Mouse (Mus musculus) forebrain, embryonic 12.5 days (tissue): ENCODE measurements around the gene Pold4. TPM values are rescaled to one million over a fixed set of nuclear protein-coding genes. Genes with fewer than 3 reads are reported as not detected.
A peak's percentile ranks its signal among the peaks of the same experiment; 100 is the strongest.

Experiments
- ATAC-seq: fragments of 200-750 bp; cut with Nextera tagmentation; 2 replicates; pipeline ENCODE4 v1.8.0; 2017; ENCODE audit warnings: moderate TSS enrichment; ENCODE audit not compliant: low FRiP score
- H3K27ac ChIP-seq: fragments of 300-500 bp; sonication (generic); 2 replicates; pipeline ENCODE4 v1.5.1; 2016; ENCODE audit warnings: mild to moderate bottlenecking
- H3K27me3 ChIP-seq: fragments of 300-500 bp; sonication (generic); 2 replicates; pipeline ENCODE4 v1.6.1; 2016; ENCODE audit warnings: mild to moderate bottlenecking
- H3K36me3 ChIP-seq: fragments of 300-500 bp; sonication (generic); replicated peaks from 2 replicates; pipeline ENCODE4 v1.6.1; 2016; ENCODE audit warnings: mild to moderate bottlenecking
- H3K4me1 ChIP-seq: fragments of 300-500 bp; sonication (generic); 2 replicates; pipeline ENCODE4 v1.6.1; 2016
- H3K4me2 ChIP-seq: fragments of 300-500 bp; sonication (generic); 2 replicates; pipeline ENCODE4 v1.6.1; 2016; ENCODE audit warnings: mild to moderate bottlenecking, moderate library complexity
- H3K4me3 ChIP-seq: fragments of 300-500 bp; sonication (generic); replicated peaks from 2 replicates; pipeline ENCODE4 v1.5.1; 2016; ENCODE audit warnings: mild to moderate bottlenecking
- H3K9ac ChIP-seq: fragments of 300-500 bp; sonication (generic); 2 replicates; pipeline ENCODE4 v1.6.1; 2016; ENCODE audit warnings: mild to moderate bottlenecking
- H3K9me3 ChIP-seq: fragments of 300-500 bp; sonication (generic); 2 replicates; pipeline ENCODE4 v1.6.1; 2016
- WGBS: fragments of 180-500 bp; shearing (Covaris S2); methylation state at CpG from one replicate; pipeline ENCODE4 v1.1.7; 2016; 5-methylcytosine and 5-hydroxymethylcytosine counted together
- polyA plus RNA-seq: library from polyadenylated mRNA; unstranded; fragments of >200 nt; fragmentation: Nextera tagmentation; extraction: Ambion mirVana; gene quantifications from 2 replicates; pipeline ENCODE4 v1.2.1, GENCODE M21; 2016

Gene Pold4
- polyA plus RNA-seq, 1 experiment from 2014 or later: 13.1 TPM

DNA sequence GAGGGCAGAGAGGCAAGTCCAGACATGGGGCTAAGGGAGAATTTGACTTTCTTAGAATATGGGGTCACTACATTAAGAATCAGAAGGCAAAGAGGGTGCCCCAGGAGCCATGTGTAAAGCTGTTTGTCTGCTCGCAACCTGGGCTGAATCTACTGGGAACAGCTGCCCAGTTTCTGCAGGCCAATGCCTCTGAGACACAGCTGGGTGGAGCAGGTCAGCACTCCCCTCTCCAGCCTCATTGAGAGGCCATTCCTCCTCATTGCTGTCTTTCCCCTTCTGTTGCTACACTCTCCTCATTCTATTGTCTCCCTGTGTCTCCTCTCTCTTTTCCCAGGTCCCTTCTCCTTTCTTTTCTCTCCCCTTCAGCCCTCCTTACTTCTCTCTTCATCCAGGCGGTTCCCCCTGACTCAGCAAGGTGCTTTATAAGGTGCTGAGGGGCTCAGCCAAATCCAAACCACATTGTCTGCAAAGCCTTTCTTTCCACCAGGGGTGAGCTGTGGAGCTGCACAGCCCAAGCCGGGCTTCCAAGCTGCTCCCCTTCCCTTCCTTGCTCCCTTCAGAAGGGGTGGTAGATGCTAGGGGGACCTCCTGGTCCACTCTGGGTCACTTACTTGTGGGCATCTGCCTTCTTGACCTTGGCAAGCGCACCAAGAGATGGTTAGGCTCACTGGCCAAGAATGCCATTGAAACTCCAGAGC lies 19.7 kb upstream of the Pold4 start:
- Histone ChIP-seq H3K9me3 (no peaks in the 10 kb centered on the region), H3K4me2 (no peak overlapping the region; the same call in 1 of the 2 replicates), H3K27me3 (peaks cover 66% of the 10 kb centered on the region), H3K36me3 (no peaks in the 10 kb centered on the region), H3K9ac (no peak overlapping the region), H3K4me3 (no peak overlapping the region), H3K27ac (no peak overlapping the region), H3K4me1 (peaks cover 48% of the 10 kb centered on the region)
- WGBS: 18% methylated on average over 4 of the region's 4 CpGs
- no peak for ATAC-seq

DNA sequence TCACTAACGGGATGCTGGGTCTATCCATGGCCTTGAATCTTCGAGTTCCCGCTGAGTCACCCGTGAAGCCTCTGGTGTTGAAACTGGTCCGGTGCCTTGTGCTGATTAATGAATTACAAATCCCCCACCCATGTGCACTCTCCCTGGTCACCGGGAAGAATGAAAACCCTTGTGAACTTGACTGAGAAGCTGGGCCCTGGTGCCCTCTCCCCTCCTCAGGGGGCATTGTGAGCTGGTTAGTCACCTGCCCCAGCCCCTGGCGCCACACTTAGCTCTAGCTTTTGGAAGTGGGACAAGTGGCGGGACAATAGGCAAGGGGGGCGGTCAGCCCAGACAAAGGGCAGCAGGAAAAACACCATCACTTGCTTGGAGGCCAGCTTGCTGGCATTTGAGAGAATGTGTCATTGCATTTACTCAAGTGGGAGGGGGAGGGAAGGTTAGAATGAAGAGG lies 18.1 kb upstream of the Pold4 start:
- Histone ChIP-seq H3K9ac (peak overlapping the region; percentile 73; the same call in 1 of the 2 replicates), H3K4me1 (peaks cover 52% of the 10 kb centered on the region), H3K4me3 (peak overlapping the region; percentile 60; the same call in 1 of the 2 replicates), H3K36me3 (no peaks in the 10 kb centered on the region), H3K27me3 (peaks cover 79% of the 10 kb centered on the region), H3K4me2 (peak overlapping the region; percentile 99), H3K9me3 (no peaks in the 10 kb centered on the region), H3K27ac (no peak overlapping the region)
- 5% methylated on average over 9 of the region's 9 CpGs for WGBS
- ATAC-seq: no peak

DNA sequence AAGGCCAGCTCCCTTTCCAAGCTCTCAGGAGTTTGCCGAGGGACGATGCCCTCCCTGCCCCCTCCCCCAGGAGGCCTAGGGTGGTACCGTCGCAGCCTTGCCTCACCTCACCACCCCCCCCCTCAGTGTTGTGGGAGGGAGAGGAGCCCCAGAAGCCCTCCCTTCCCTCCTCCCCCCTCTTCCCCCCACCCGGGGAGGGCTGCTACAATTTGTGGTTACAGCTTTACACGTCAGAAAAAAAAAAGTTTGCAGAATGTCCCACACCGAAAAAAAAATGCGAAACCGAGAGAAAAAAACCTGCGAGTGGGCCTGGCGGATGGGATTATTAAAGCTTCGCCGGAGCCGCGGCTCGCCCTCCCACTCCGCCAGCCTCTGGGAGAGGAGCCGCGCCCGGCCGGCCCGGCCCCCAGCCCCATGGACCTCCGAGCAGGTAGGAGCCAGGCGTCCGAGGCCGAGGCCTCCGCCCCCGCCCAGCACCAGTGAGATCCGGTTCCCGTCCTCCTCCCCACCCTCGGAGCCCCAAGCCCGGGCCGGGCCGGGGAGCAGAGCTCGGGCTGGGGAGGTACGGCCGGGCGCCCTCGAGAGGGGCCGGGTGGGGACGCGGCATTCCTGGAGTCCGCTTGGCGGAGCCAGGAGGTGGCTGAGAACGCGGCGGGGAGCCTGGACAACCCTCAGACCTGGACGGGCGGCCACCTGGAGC lies 17.5 kb upstream of the Pold4 start, which contains the start of the genes Clcf1 and AC109138.7:
Clcf1 (plus strand) TSS at position 168 of the 700 bp plus-strand sequence.
AC109138.7 (plus strand) TSS at position 287 of the 700 bp plus-strand sequence.
- Histone ChIP-seq H3K4me3 (peak within 1 kb of the TSS; percentile 60), H3K9me3 (no peaks in the 10 kb centered on the region), H3K4me1 (peaks cover 52% of the 10 kb centered on the region), H3K27ac (no peak within 1 kb of the TSS), H3K4me2 (peak within 1 kb of the TSS; percentile 99), H3K27me3 (peaks cover 80% of the 10 kb centered on the region), H3K9ac (peak within 1 kb of the TSS; percentile 73), H3K36me3 (no peaks in the 10 kb centered on the region)
- WGBS: under 1% methylated on average over 45 of the region's 49 CpGs
- ATAC-seq: peak; percentile 75

- ATAC-seq: peak; percentile 33; the same call in 1 of the 2 replicates
- Histone ChIP-seq H3K4me3 (peak overlapping the region; percentile 60), H3K27me3 (peaks cover 82% of the 10 kb centered on the region), H3K27ac (no peak overlapping the region), H3K4me1 (peaks cover 52% of the 10 kb centered on the region), H3K9me3 (no peaks in the 10 kb centered on the region), H3K36me3 (no peaks in the 10 kb centered on the region), H3K9ac (peak overlapping the region; percentile 73), H3K4me2 (peak overlapping the region; percentile 99)
- WGBS: under 1% methylated on average over 46 of the region's 81 CpGs
Observed at GRCm38 (mm10) chr19:4214771-4215450, 16.8 kb upstream of the Pold4 start.

- Histone ChIP-seq H3K9ac (peak overlapping the region; percentile 73), H3K27ac (no peak overlapping the region), H3K4me1 (peaks cover 52% of the 10 kb centered on the region), H3K36me3 (no peaks in the 10 kb centered on the region), H3K9me3 (no peaks in the 10 kb centered on the region), H3K4me2 (peak overlapping the region; percentile 99), H3K4me3 (peak overlapping the region; percentile 60), H3K27me3 (peaks cover 79% of the 10 kb centered on the region)
- WGBS: under 1% methylated on average over 15 of the region's 21 CpGs
- no peak for ATAC-seq
Observed at GRCm38 (mm10) chr19:4215451-4215840, 16.3 kb upstream of the Pold4 start.

DNA sequence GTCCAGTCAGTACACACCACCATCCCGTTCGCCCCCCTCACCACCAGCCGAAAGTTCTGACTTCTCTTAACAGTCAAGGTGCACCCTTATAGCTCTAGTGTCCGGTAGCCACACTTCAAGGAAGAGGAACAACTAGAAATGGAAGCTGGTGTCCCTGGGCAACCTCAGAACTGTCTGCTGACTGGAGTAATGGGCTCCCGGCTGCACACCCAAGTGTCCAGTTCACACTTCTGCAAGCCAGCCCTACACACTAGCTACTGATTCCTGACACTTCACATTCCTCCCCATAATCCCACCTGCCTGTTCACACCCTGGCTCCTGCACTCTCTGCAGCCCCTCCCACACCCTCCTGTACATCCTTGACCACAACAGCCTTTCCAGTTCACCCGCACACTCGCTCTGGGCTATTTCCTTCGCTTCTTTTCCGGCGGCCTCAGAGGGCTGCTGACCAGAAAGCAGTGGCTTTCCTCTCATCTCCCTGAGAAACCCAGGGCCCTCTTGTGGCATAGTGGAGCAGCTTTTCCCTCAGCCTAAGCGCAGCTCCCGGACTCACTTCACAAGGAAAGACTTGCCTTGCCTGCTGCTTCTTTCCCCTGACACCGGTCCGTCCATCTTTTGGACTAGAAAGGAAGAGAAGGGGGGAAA lies 15.5 kb upstream of the Pold4 start:
- no peaks in the 10 kb centered on the region for H3K9me3 ChIP-seq
- no peak overlapping the region for H3K4me3 ChIP-seq
- H3K4me1 ChIP-seq: peaks cover 52% of the 10 kb centered on the region
- ATAC-seq: no peak
- H3K27me3 ChIP-seq: peaks cover 76% of the 10 kb centered on the region
- peak overlapping the region; percentile 13; the same call in 1 of the 2 replicates for H3K4me2 ChIP-seq
- H3K9ac ChIP-seq: 0 out of 2 replicates have a peak overlapping the region, but pooled peaks have one; percentile 25
- no peaks in the 10 kb centered on the region for H3K36me3 ChIP-seq
- 25% methylated on average over 14 of the region's 14 CpGs for WGBS
- H3K27ac ChIP-seq: no peak overlapping the region

GRCm38 (mm10) chr19:4217140-4217539 lies 14.6 kb upstream of the Pold4 start:
- Histone ChIP-seq H3K27ac (no peak overlapping the region), H3K4me3 (no peak overlapping the region), H3K4me1 (peaks cover 48% of the 10 kb centered on the region), H3K27me3 (peaks cover 75% of the 10 kb centered on the region), H3K9ac (no peak overlapping the region), H3K36me3 (no peaks in the 10 kb centered on the region), H3K4me2 (no peak overlapping the region), H3K9me3 (no peaks in the 10 kb centered on the region)
- no peak for ATAC-seq
- 9% methylated on average over 5 of the region's 5 CpGs for WGBS

DNA sequence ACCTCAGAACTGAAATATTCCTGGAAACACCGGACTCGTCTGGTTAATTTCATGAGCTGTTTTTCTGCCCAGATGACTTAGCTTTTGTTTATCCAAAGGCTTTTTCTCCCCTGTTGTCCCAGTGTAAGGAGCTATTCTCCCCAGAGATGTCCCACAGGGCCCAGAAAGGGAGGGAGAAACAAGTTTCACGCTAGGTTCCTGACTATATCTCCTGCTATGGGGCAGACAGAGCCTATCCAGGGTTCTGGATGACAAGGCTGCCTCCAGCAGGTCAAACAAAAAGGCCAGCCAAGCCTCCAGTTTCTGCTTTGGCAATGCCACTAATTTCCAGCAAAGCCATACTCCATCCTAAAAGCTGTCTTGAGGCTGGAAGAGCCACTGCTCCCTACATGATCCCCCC lies 13.8 kb upstream of the Pold4 start:
- ATAC-seq: no peak
- H3K4me1 ChIP-seq: peaks cover 41% of the 10 kb centered on the region
- no peak overlapping the region for H3K27ac ChIP-seq
- no peaks in the 10 kb centered on the region for H3K9me3 ChIP-seq
- WGBS: 47% methylated on average over 3 of the region's 3 CpGs
- no peak overlapping the region for H3K4me2 ChIP-seq
- no peak overlapping the region for H3K9ac ChIP-seq
- H3K27me3 ChIP-seq: peaks cover 70% of the 10 kb centered on the region
- H3K36me3 ChIP-seq: no peaks in the 10 kb centered on the region
- no peak overlapping the region for H3K4me3 ChIP-seq

DNA sequence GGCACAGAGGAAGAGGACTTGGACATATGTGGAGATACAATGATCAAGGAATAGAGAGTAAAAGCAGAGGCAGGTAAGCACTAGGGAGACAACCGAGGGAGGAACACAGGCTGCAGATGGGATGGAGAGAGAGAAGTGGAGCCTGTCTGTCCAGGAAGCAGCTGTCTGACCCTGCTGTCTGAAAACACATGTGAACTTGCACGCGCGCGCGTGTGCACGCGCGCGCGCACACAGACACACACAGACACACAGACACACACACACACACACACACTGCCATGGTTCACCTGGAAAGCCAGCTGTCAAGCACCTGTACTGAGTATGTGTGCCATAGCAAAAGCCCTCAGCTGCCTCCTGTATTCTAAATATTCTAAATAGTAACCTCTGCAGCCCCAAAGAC lies 13.4 kb upstream of the Pold4 start:
- no peak for ATAC-seq
- Histone ChIP-seq H3K4me1 (peaks cover 37% of the 10 kb centered on the region), H3K9ac (no peak overlapping the region), H3K27ac (no peak overlapping the region), H3K4me2 (no peak overlapping the region), H3K27me3 (peaks cover 66% of the 10 kb centered on the region), H3K36me3 (no peaks in the 10 kb centered on the region), H3K9me3 (no peaks in the 10 kb centered on the region), H3K4me3 (no peak overlapping the region)
- WGBS: 87% methylated on average over 11 of the region's 11 CpGs

GRCm38 (mm10) chr19:4218784-4219183 lies 12.9 kb upstream of the Pold4 start:
- 75% methylated on average over 1 of the region's 1 CpGs for WGBS
- H3K27me3 ChIP-seq: peaks cover 61% of the 10 kb centered on the region
- no peak for ATAC-seq
- H3K9me3 ChIP-seq: no peaks in the 10 kb centered on the region
- no peak overlapping the region for H3K27ac ChIP-seq
- no peaks in the 10 kb centered on the region for H3K36me3 ChIP-seq
- H3K9ac ChIP-seq: no peak overlapping the region
- no peak overlapping the region for H3K4me2 ChIP-seq
- H3K4me1 ChIP-seq: peaks cover 32% of the 10 kb centered on the region
- H3K4me3 ChIP-seq: no peak overlapping the region

GRCm38 (mm10) chr19:4219943-4220342 lies 11.8 kb upstream of the Pold4 start:
- Histone ChIP-seq H3K9ac (no peak overlapping the region), H3K27me3 (peaks cover 51% of the 10 kb centered on the region), H3K4me2 (no peak overlapping the region), H3K36me3 (no peaks in the 10 kb centered on the region), H3K4me3 (no peak overlapping the region), H3K9me3 (no peaks in the 10 kb centered on the region), H3K4me1 (peaks cover 20% of the 10 kb centered on the region), H3K27ac (no peak overlapping the region)
- no peak for ATAC-seq
- 82% methylated on average over 6 of the region's 6 CpGs for WGBS

DNA sequence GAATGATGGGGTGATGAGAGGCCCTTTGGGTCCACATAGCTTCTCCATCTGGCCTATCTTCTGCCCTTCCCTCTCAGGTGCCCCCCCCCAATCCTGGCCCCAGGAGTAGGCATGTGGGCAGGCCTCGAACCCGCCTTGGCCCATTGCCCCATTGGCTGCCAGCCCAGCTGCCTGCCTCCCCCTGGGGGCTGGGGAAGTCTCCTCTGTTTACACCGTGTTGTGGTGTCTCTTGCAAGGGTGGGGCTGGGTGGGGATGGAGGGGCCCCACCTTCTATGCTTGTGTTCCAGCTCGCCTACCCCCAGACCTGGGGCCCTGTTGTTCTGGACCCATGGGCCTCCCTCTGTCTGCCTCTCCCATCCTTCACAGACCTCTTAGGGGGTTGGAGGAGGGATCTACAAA lies 11.3 kb upstream of the Pold4 start:
- no peaks in the 10 kb centered on the region for H3K36me3 ChIP-seq
- WGBS: 71% methylated on average over 4 of the region's 4 CpGs
- ATAC-seq: no peak
- H3K4me2 ChIP-seq: no peak overlapping the region
- no peak overlapping the region for H3K9ac ChIP-seq
- H3K4me1 ChIP-seq: peaks cover 16% of the 10 kb centered on the region
- H3K9me3 ChIP-seq: no peaks in the 10 kb centered on the region
- H3K27me3 ChIP-seq: peaks cover 46% of the 10 kb centered on the region
- no peak overlapping the region for H3K4me3 ChIP-seq
- H3K27ac ChIP-seq: no peak overlapping the region
